Mouse (Mus musculus) midbrain, embryonic 13.5 days (tissue): Measurements from ENCODE around the gene Itpkb. TPM values are rescaled to one million over a fixed set of nuclear protein-coding genes. Genes with fewer than 3 reads are reported as not detected.

Experiments used
- ATAC-seq: fragments of 200-750 bp; cut with Nextera tagmentation; 2 replicates; pipeline ENCODE4 v1.8.0; 2017; ENCODE audit warnings: mild to moderate bottlenecking, moderate TSS enrichment, moderate library complexity
- H3K27ac ChIP-seq: fragments of 300-500 bp; sonication (generic); 2 replicates; pipeline ENCODE4 v1.5.1; 2015; ENCODE audit warnings: inconsistent platforms, mild to moderate bottlenecking, moderate library complexity
- H3K27me3 ChIP-seq: fragments of 300-500 bp; sonication (generic); 2 replicates; pipeline ENCODE4 v1.6.1; 2015; ENCODE audit warnings: mild to moderate bottlenecking, inconsistent platforms
- H3K36me3 ChIP-seq: fragments of 300-500 bp; sonication (generic); 2 replicates; pipeline ENCODE4 v1.6.1; 2015; ENCODE audit warnings: mild to moderate bottlenecking, inconsistent platforms
- H3K4me1 ChIP-seq: fragments of 300-500 bp; sonication (generic); replicated peaks from 2 replicates; pipeline ENCODE4 v1.6.1; 2015; ENCODE audit warnings: inconsistent platforms
- H3K4me2 ChIP-seq: fragments of 300-500 bp; sonication (generic); replicated peaks from 2 replicates; pipeline ENCODE4 v1.6.1; 2015; ENCODE audit warnings: moderate library complexity, mild to moderate bottlenecking, inconsistent platforms
- H3K4me3 ChIP-seq: fragments of 300-500 bp; sonication (generic); replicated peaks from 2 replicates; pipeline ENCODE4 v1.5.1; 2015; ENCODE audit warnings: mild to moderate bottlenecking, inconsistent platforms
- H3K9ac ChIP-seq: fragments of 300-500 bp; sonication (generic); replicated peaks from 2 replicates; pipeline ENCODE4 v1.6.1; 2015; ENCODE audit warnings: mild to moderate bottlenecking, inconsistent platforms
- H3K9me3 ChIP-seq: fragments of 300-500 bp; sonication (generic); 2 replicates; pipeline ENCODE4 v1.6.1; 2016; ENCODE audit warnings: mild to moderate bottlenecking, inconsistent platforms
- WGBS: fragments of 180-500 bp; shearing (Covaris S2); methylation state at CpG from one replicate; pipeline ENCODE4 v1.1.7; 2015; 5-methylcytosine and 5-hydroxymethylcytosine counted together
- polyA plus RNA-seq: library from polyadenylated mRNA; unstranded; fragments of >200 nt; fragmentation: Nextera tagmentation; extraction: Ambion mirVana; gene quantifications from 2 replicates; pipeline ENCODE4 v1.2.1, GENCODE M21; 2015

Gene Itpkb
- polyA plus RNA-seq, 1 experiment from 2014 or later, result 2.5 TPM

DNA sequence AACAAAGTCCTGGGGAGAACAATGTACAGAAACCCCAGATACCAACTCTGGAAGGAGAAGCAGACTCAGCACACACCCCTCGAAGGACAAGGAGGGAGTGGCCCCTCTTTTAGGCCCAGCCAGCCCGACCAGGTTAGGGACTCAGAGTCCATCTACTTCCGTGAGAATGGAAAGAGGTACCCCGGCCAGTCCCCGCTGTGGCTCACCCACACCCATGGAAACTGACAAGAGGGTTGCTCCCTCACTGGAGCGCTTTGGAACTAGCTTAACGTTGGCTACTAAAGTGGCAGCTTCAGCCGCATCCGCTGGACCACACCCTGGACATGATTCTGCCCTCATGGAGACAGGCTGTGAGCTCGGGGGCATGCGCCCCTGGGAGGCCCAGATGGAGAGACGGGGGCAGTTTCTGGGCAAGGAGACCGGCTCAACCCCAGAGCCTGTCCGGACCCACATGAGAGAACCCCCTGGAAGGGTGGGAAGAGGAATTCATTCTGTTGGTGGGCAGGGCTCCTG, 2.7 kb downstream of the Itpkb start:
- 21% methylated on average over 14 of the region's 14 CpGs for WGBS
- Histone ChIP-seq H3K9me3 (no peaks in the 10 kb centered on the region), H3K9ac (peak overlapping the region; percentile 78), H3K27ac (no peak overlapping the region), H3K4me1 (peaks cover 41% of the 10 kb centered on the region), H3K36me3 (no peaks in the 10 kb centered on the region), H3K27me3 (peaks cover 38% of the 10 kb centered on the region), H3K4me2 (peak overlapping the region; percentile 99), H3K4me3 (peak overlapping the region; percentile 64)
- no peak for ATAC-seq

DNA sequence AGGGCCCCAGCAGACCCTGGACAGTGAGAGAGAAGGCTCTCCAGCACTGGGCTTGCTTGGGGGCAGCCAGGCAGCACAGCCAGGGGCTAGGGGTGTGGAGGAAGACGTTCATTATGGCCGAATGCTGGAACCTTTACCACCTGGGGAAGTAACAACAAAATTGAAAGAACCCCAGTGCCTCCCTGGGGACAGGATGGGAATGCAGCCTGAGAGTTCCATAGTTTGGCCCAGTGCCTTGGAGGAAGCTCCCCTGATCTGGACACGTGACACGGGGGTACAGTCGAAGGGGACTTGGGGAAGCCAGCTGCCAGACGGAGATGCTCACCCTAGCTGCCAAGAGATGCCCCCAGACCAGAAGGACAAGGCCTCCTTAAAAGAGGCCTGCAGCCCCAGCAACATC, 3.3 kb downstream of the Itpkb start:
- Histone ChIP-seq H3K36me3 (no peaks in the 10 kb centered on the region), H3K4me3 (no peak overlapping the region), H3K27ac (no peak overlapping the region), H3K27me3 (peaks cover 38% of the 10 kb centered on the region), H3K9ac (no peak overlapping the region), H3K9me3 (no peaks in the 10 kb centered on the region), H3K4me1 (peaks cover 41% of the 10 kb centered on the region), H3K4me2 (no peak overlapping the region)
- ATAC-seq, result no peak
- 32% methylated on average over 6 of the region's 6 CpGs for WGBS

DNA sequence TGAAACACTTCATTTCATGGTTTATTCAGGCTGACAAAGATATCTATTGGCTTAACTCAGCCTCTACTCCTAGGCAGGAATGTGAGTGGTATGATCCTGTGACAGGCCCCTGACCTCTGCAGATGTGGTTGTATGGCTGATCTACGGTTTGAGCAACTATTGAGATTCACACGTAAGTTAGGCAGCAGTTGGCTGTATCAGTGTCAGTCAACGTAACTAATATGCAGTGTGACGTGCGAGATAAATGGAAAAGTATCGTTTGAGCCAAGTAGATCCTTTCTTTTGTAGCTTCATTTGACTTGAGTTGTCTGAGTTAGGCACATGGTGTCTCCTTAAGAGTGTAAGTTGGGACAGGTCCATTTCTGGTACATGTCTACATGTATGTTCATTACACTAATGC, 4.3 kb downstream of the Itpkb start:
- peaks cover 31% of the 10 kb centered on the region for H3K27me3 ChIP-seq
- peak overlapping the region; percentile 5; the same call in 1 of the 2 replicates for H3K4me2 ChIP-seq
- no peaks in the 10 kb centered on the region for H3K9me3 ChIP-seq
- 83% methylated on average over 6 of the region's 6 CpGs for WGBS
- H3K4me1 ChIP-seq, result peaks cover 37% of the 10 kb centered on the region
- ATAC-seq, result no peak
- H3K27ac ChIP-seq, result no peak overlapping the region
- no peak overlapping the region for H3K9ac ChIP-seq
- no peak overlapping the region for H3K4me3 ChIP-seq
- H3K36me3 ChIP-seq, result no peaks in the 10 kb centered on the region

DNA sequence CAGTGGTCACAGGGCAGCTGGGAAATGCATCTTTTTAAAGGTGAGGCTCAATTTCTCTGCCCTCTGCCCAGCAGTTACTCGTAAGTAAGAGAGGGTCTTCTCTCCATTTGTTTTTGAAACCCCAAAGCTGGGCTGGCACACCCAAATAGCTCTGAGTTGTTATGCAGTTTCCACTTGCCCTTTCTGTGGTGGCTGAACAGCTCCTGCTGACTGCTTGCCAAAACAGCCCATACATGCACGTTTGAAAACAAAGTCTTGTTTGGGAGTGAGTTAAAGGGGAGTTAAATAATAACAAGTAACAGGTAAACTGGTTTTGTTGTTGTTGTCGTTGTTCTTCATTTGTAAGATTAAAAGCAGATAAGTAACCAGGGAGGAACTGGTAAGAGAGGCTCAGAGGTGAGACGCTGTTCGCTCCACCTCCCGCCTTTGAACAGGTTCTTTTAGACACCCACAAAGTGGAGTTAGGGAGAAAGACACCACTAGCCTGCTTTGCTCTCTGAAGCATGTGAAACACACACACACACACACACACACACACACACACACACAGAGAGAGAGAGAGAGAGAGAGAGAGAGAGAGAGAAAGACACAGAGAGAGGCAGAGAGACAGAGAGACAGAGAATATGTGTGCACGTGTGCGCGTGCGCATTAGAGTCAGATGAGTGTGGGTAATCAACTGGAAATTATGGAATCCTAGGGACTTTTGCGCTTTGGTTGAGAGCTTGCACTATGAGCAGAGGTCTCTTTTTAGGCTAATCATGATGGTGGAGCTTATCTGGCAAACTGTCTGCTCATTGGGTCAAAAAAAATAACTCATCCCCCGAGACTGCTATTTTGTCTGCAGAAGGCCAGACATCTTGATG, 5.5 kb downstream of the Itpkb start:
- no peak overlapping the region for H3K27ac ChIP-seq
- ATAC-seq, result no peak
- H3K4me3 ChIP-seq, result no peak overlapping the region
- peaks cover 33% of the 10 kb centered on the region for H3K4me1 ChIP-seq
- H3K4me2 ChIP-seq, result no peak overlapping the region
- no peaks in the 10 kb centered on the region for H3K9me3 ChIP-seq
- WGBS, result 83% methylated on average over 12 of the region's 12 CpGs
- peaks cover 28% of the 10 kb centered on the region for H3K27me3 ChIP-seq
- no peak overlapping the region for H3K9ac ChIP-seq
- no peaks in the 10 kb centered on the region for H3K36me3 ChIP-seq

DNA sequence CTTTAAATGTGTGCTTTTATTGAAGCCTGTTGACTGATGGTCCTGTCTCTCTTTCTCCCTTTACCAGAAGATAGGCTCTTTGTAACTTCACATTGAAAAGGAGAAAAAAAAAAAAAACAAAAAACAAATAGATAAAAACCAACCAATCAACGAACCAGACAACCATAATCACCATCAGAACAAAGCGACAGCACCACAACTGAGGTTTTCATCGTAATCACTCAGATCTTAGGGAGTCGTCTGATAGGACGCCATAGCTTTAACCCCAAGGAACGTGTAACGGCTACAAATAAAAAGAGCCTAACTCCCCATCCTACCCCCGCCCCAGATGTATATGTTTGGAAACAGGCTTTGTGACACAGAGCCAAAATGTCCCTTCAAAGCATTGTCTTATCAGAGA, 8.1 kb downstream of the Itpkb start:
- WGBS, result 85% methylated on average over 8 of the region's 8 CpGs
- no peak overlapping the region for H3K4me3 ChIP-seq

DNA sequence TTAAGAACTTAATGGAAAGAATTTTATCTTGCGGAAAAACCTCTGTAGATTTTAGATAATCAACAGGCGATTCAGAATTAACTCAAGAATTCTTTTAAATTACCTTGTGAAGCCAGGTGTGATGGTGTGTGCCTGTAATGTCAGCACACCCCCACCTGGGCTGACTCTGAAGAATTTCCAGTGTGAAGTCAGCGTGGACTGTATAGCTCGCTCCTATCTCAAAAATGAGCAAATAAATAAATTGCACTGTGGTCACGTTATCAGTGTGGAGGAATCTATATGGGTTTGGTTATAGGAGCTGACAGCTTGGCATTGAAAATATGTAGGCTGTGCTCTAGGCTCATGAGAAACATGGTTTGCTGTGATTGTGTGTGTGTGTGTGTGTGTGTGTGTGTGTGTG, 8.9 kb downstream of the Itpkb start:
- ATAC-seq, result no peak
- Histone ChIP-seq H3K27ac (no peak overlapping the region), H3K9me3 (no peaks in the 10 kb centered on the region), H3K4me1 (peaks cover 11% of the 10 kb centered on the region), H3K9ac (no peak overlapping the region), H3K4me3 (no peak overlapping the region), H3K36me3 (no peaks in the 10 kb centered on the region), H3K4me2 (no peak overlapping the region), H3K27me3 (peaks cover 6% of the 10 kb centered on the region)
- 92% methylated on average over 5 of the region's 5 CpGs for WGBS

More for the DNA sequence above, 8.1 kb downstream of the Itpkb start:
- Histone ChIP-seq H3K36me3 (no peaks in the 10 kb centered on the region), H3K27me3 (peaks cover 13% of the 10 kb centered on the region), H3K27ac (no peak overlapping the region), H3K4me2 (no peak overlapping the region), H3K9ac (no peak overlapping the region), H3K4me1 (peaks cover 10% of the 10 kb centered on the region; the same call in 1 of the 2 replicates), H3K9me3 (no peaks in the 10 kb centered on the region)
- ATAC-seq, result no peak

DNA sequence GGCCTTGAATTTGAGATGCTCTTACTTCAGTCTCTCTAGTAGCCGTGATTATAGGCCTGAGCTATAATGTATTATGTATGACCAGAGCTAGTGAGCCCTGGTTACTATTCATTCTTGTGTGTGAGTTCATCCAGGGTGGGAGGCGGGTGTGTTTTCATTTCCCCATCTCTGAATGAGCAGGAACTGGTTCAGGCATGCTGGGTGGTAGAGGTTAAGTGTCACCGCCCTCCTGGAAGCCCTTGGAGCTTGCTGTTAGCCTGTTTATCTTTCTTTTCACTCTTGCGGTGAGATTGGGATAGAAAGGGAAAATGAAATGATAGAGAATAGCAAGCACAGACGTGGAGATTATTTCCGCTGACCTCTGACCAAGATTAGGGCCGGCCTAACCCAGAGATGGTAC, 12.7 kb downstream of the Itpkb start:
- WGBS, result 73% methylated on average over 7 of the region's 7 CpGs
- Histone ChIP-seq H3K36me3 (no peaks in the 10 kb centered on the region), H3K4me1 (peaks cover 13% of the 10 kb centered on the region), H3K9me3 (no peaks in the 10 kb centered on the region), H3K27me3 (no peaks in the 10 kb centered on the region), H3K4me3 (no peak overlapping the region), H3K27ac (no peak overlapping the region), H3K9ac (no peak overlapping the region), H3K4me2 (no peak overlapping the region)
- no peak for ATAC-seq

DNA sequence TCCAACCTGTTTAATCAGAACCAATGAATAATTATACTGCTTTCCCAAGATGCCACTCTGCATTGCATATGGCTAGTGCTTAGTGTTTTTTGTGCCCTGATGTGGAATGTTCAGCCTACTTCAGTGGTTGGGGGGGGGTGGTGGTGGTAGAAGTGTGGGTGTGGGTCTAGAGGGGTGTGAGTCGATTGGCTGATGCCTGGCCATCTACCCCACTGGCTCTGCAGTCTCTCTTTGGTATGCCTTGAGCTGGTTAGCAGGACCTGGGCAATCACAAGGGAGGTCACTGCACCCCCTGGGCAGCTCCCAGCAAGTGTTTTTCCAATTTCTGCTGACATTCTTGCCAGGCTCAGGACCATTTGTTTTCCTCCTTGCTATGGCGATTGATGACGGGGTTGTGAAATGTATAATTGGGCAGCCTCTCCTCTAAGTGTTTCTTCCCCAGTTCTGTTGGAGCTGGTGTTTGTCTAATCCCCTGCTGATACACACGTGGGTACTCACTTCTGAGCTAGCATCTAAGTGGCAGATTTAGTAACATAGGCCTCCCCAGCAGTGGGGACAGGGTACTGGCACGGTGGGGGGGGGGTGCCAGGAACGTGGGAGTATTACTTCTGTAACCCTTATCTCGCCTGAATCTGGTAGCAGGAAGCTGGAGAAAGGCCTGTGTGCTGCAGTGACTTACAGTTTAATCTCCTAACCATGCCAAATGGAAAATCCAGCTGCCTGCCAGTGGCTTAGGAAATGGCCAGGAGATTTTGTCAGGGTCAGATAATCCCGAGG, 13.3 kb downstream of the Itpkb start:
- peak; percentile 53; the same call in 1 of the 2 replicates for ATAC-seq
- H3K27me3 ChIP-seq, result no peaks in the 10 kb centered on the region
- no peak overlapping the region for H3K4me3 ChIP-seq
- no peaks in the 10 kb centered on the region for H3K36me3 ChIP-seq
- H3K9ac ChIP-seq, result no peak overlapping the region
- WGBS, result 39% methylated on average over 8 of the region's 8 CpGs
- no peaks in the 10 kb centered on the region for H3K9me3 ChIP-seq
- H3K27ac ChIP-seq, result no peak overlapping the region
- no peak overlapping the region for H3K4me2 ChIP-seq
- peaks cover 17% of the 10 kb centered on the region for H3K4me1 ChIP-seq

DNA sequence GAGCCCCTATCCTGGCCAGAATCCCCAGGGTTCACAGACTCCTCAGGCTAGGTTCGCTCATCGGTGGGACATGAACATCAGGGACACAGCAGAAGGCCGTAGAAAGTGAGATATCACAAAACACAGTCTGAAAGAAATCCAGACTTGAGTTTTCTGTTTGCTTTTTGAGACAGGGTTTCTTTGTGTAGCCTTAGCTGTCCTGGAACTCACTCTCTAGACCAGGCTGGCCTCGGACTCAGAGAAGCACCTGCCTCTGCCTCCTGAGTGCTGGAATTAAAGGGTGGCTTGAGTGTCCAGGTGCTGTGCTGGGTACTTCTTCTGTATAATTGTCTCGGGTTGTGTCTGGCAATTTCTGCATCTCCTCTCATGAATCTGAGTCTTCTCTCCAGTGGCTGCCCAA, 14.8 kb downstream of the Itpkb start:
- Histone ChIP-seq H3K36me3 (no peaks in the 10 kb centered on the region), H3K9me3 (no peaks in the 10 kb centered on the region), H3K4me2 (no peak overlapping the region), H3K9ac (no peak overlapping the region), H3K27me3 (no peaks in the 10 kb centered on the region), H3K4me3 (no peak overlapping the region), H3K27ac (no peak overlapping the region), H3K4me1 (peaks cover 17% of the 10 kb centered on the region)
- WGBS, result 95% methylated on average over 5 of the region's 5 CpGs
- no peak for ATAC-seq

DNA sequence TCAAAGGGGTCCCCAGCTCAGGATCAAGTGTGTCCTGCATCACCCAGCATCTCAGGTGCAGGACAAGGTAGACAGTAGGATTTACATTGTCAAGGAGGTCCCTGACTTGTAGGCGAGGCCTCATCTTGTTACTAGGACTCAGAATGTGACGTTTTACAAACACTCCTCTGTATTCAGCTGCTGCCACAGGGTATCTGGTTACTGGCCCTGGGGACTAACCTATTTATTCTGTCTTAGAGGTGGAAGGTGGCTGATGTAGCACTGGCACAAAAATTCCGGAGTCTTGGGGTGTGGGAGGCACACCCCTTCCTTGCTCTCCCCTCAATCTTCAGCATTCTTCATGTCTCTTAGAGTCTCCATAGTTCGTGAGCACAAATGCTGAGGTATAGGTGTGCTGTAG, 16.8 kb downstream of the Itpkb start:
- H3K4me2 ChIP-seq, result no peak overlapping the region
- peaks cover 21% of the 10 kb centered on the region for H3K4me1 ChIP-seq
- H3K9ac ChIP-seq, result no peak overlapping the region
- H3K27ac ChIP-seq, result no peak overlapping the region
- WGBS, result 82% methylated on average over 4 of the region's 4 CpGs
- no peaks in the 10 kb centered on the region for H3K27me3 ChIP-seq
- no peaks in the 10 kb centered on the region for H3K36me3 ChIP-seq
- no peak overlapping the region for H3K4me3 ChIP-seq
- H3K9me3 ChIP-seq, result no peaks in the 10 kb centered on the region
- ATAC-seq, result no peak

DNA sequence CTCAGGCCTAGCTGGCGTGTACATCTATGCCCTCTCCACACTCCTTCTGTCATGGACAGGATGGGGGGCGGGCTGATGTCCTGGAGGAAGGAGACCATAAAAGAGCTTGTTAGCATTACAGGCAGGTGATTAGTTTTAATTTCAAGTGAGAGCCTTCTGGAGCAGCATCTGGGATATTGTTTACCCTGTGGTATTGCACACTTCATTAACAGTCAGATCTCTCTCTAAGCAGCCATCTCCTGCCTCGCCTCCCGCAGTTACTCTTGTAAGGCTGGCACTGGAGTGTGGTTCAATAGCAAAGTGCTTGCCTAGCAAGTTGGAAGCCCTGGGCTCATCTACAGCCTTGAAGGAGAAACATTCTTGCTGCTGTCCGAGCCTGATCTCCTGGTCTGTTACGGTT, 17.6 kb downstream of the Itpkb start:
- Histone ChIP-seq H3K27me3 (no peaks in the 10 kb centered on the region), H3K27ac (no peak overlapping the region), H3K4me3 (no peak overlapping the region), H3K4me1 (peaks cover 23% of the 10 kb centered on the region), H3K9ac (no peak overlapping the region), H3K9me3 (no peaks in the 10 kb centered on the region), H3K36me3 (no peaks in the 10 kb centered on the region), H3K4me2 (no peak overlapping the region)
- ATAC-seq, result no peak
- 75% methylated on average over 6 of the region's 6 CpGs for WGBS

DNA sequence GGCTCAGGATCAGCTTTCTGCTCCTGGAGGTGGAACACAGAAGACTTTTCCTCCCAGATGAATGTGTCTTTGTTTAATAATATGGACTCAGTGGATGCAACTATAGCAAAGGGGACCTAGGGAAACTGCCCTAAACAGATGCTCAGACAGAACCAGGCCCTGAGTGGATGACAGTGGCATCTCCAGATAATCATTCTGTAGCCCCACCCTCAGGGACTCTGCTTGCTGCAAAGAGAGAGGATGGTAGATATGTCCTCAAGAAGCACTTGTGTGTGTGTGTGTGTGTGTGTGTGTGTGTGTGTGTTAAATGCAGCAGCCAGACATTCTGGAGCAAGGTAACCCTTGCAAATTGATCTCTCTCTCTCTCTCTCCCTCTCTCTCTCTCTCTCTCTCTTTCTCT, 18.8 kb downstream of the Itpkb start:
- H3K4me1 ChIP-seq, result peaks cover 16% of the 10 kb centered on the region
- ATAC-seq, result no peak
- H3K4me3 ChIP-seq, result no peak overlapping the region
- no peak overlapping the region for H3K27ac ChIP-seq
- H3K4me2 ChIP-seq, result no peak overlapping the region
- H3K9me3 ChIP-seq, result no peaks in the 10 kb centered on the region
- no peaks in the 10 kb centered on the region for H3K36me3 ChIP-seq
- no peaks in the 10 kb centered on the region for H3K27me3 ChIP-seq
- H3K9ac ChIP-seq, result no peak overlapping the region
